Mouse (Mus musculus) embryonic facial prominence, embryonic 10.5 days (tissue): ENCODE measurements around the gene Astn2. TPM values are rescaled to one million over a fixed set of nuclear protein-coding genes. Genes with fewer than 3 reads are reported as not detected.

Experiments
- DNase-seq: peaks from one replicate; pipeline ENCODE4 v3.0.0-alpha.2; 2017; ENCODE audit warnings: low spot score
- H3K27ac ChIP-seq: fragments of 300-500 bp; sonication (generic); replicated peaks from 2 replicates; pipeline ENCODE4 v1.5.1; 2016; ENCODE audit warnings: mild to moderate bottlenecking
- H3K27me3 ChIP-seq: fragments of 300-500 bp; sonication (generic); replicated peaks from 2 replicates; pipeline ENCODE4 v1.6.1; 2016; ENCODE audit warnings: low read depth, mild to moderate bottlenecking; ENCODE audit not compliant: poor library complexity, severe bottlenecking
- H3K36me3 ChIP-seq: fragments of 300-500 bp; sonication (generic); replicated peaks from 2 replicates; pipeline ENCODE4 v1.6.1; 2016; ENCODE audit warnings: mild to moderate bottlenecking, moderate library complexity
- H3K4me1 ChIP-seq: fragments of 300-500 bp; sonication (generic); 2 replicates; pipeline ENCODE4 v1.6.1; 2016
- H3K4me3 ChIP-seq: fragments of 300-500 bp; sonication (generic); 2 replicates; pipeline ENCODE4 v1.5.1; 2016; ENCODE audit warnings: mild to moderate bottlenecking, moderate library complexity
- H3K9me3 ChIP-seq: fragments of 300-500 bp; sonication (generic); 2 replicates; pipeline ENCODE4 v1.6.1; 2016; ENCODE audit warnings: mild to moderate bottlenecking
- WGBS: fragments of 180-500 bp; shearing (Covaris S2); methylation state at CpG from one replicate; pipeline ENCODE4 v1.1.7; 2016; 5-methylcytosine and 5-hydroxymethylcytosine counted together
- polyA plus RNA-seq: library from polyadenylated mRNA; unstranded; fragments of >200 nt; fragmentation: Nextera tagmentation; extraction: Ambion mirVana; gene quantifications from 2 replicates; pipeline ENCODE4 v1.2.1, GENCODE M21; 2016

The Astn2 gene
- polyA plus RNA-seq, 1 experiment from 2014 or later: 0.40 TPM

GRCm38 (mm10) chr4:65350521-65350920, 1053.9 kb downstream of the Astn2 start:
- no peak for DNase-seq
- Histone ChIP-seq H3K36me3 (no peaks in the 10 kb centered on the region), H3K27ac (no peak overlapping the region), H3K9me3 (no peaks in the 10 kb centered on the region), H3K4me3 (no peak overlapping the region), H3K4me1 (no peaks in the 10 kb centered on the region), H3K27me3 (no peaks in the 10 kb centered on the region)
- WGBS: 83% methylated on average over 7 of the region's 7 CpGs

- Histone ChIP-seq H3K36me3 (no peaks in the 10 kb centered on the region), H3K4me3 (no peak overlapping the region), H3K9me3 (no peaks in the 10 kb centered on the region), H3K4me1 (no peaks in the 10 kb centered on the region), H3K27me3 (no peaks in the 10 kb centered on the region), H3K27ac (no peak overlapping the region)
- no peak for DNase-seq
- WGBS: 89% methylated on average over 3 of the region's 3 CpGs
Measured at GRCm38 (mm10) chr4:65341766-65342165, 1062.6 kb downstream of the Astn2 start.

GRCm38 (mm10) chr4:65333718-65334117, 1070.7 kb downstream of the Astn2 start:
- H3K9me3 ChIP-seq: no peaks in the 10 kb centered on the region
- H3K4me3 ChIP-seq: no peak overlapping the region
- DNase-seq: no peak
- H3K27ac ChIP-seq: no peak overlapping the region
- H3K36me3 ChIP-seq: no peaks in the 10 kb centered on the region
- H3K27me3 ChIP-seq: no peaks in the 10 kb centered on the region
- WGBS: 31% methylated on average over 1 of the region's 1 CpGs
- H3K4me1 ChIP-seq: peaks cover 4% of the 10 kb centered on the region
